Mouse (Mus musculus) heart, postnatal 0 days (tissue): ENCODE measurements around the gene Elmsan1.

ENCODE experiments used
- CTCF ChIP-seq: IDR thresholded peaks from 2 replicates; pipeline ENCODE4 v1.5.1; 2016; ENCODE audit warnings: antibody characterized with exemption, control low read depth, low read depth
- EP300 ChIP-seq: IDR thresholded peaks from 2 replicates; pipeline ENCODE4 v1.6.1; 2016; ENCODE audit warnings: antibody characterized with exemption, low read depth

DNA sequence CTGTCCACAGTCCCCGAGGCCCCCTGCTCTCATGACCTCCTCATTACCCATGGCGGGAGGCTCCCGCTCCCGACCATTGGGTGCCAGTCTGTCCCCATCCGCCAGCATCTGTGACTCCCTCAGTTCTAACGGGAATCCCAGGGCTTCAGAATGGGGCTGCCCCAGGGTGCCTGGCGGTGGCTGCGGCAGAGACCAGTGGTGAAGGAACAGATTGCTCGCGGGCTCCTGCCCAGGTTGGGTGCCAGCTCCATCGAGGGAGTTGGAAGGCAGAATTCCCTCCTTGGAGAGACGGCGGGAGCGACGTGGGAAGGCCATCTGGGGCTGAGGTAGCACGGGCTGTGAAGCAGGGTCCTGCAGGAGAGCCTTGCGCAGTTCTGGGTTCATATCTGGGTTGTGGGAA lies 45.8 kb downstream of the Elmsan1 start:
- TF ChIP-seq CTCF, result no peak
- no peak for TF ChIP-seq EP300
